Mouse (Mus musculus) heart, embryonic 14.5 days (tissue): Measurements from ENCODE around the gene Lyg1. TPM values are rescaled to one million over a fixed set of nuclear protein-coding genes. Genes with fewer than 3 reads are reported as not detected.

Source experiments
- ATAC-seq: fragments of 200-750 bp; cut with Nextera tagmentation; 2 replicates; pipeline ENCODE4 v1.8.0; 2017; ENCODE audit warnings: low read depth, moderate TSS enrichment; ENCODE audit not compliant: insufficient number of reproducible peaks, insufficient read depth, low FRiP score
- H3K27ac ChIP-seq, 2 experiments: fragments of 200-500 bp in 1 of 2; fragments of 300-500 bp in 1 of 2; sonication (generic) in 1 of 2; replicated peaks in 1 of 2; 2 replicates each; pipeline ENCODE4 v1.5.1; 2012 to 2014; ENCODE audit warnings: low read depth in 2 of 2, low read length in 2 of 2, control low read depth in 1 of 2, mild to moderate bottlenecking in 1 of 2, mixed read lengths in 1 of 2; ENCODE audit not compliant: control insufficient read depth in 1 of 2, insufficient read depth in 1 of 2
- H3K27me3 ChIP-seq: fragments of 300-500 bp; sonication (generic); 2 replicates; pipeline ENCODE4 v1.6.1; 2014; ENCODE audit warnings: mild to moderate bottlenecking, low read length, control low read depth; ENCODE audit not compliant: control insufficient read depth, insufficient read depth
- H3K36me3 ChIP-seq: fragments of 300-500 bp; sonication (generic); 2 replicates; pipeline ENCODE4 v1.6.1; 2014; ENCODE audit warnings: mild to moderate bottlenecking, control low read depth, low read length, mixed read lengths; ENCODE audit not compliant: control insufficient read depth, insufficient read depth
- H3K4me1 ChIP-seq, 2 experiments: fragments of 200-500 bp in 1 of 2; fragments of 300-500 bp in 1 of 2; sonication (generic) in 1 of 2; 2 replicates each; pipeline ENCODE4 v1.6.1; 2012 to 2014; ENCODE audit warnings: low read length in 2 of 2, control low read depth in 1 of 2, mixed read lengths in 1 of 2; ENCODE audit not compliant: control insufficient read depth in 2 of 2, insufficient read depth in 2 of 2
- H3K4me2 ChIP-seq: fragments of 300-500 bp; sonication (generic); 2 replicates; pipeline ENCODE4 v1.6.1; 2014; ENCODE audit warnings: mild to moderate bottlenecking, low read length
- H3K4me3 ChIP-seq, 2 experiments: fragments of 200-500 bp in 1 of 2; fragments of 300-500 bp in 1 of 2; sonication (generic) in 1 of 2; 2 replicates each; pipeline ENCODE4 v1.5.1; 2012 to 2014; ENCODE audit warnings: low read length in 2 of 2, mild to moderate bottlenecking in 2 of 2, control low read depth in 1 of 2, low read depth in 1 of 2, moderate library complexity in 1 of 2; ENCODE audit not compliant: control insufficient read depth in 1 of 2, insufficient read depth in 1 of 2
- H3K9ac ChIP-seq: fragments of 300-500 bp; sonication (generic); 2 replicates; pipeline ENCODE4 v1.6.1; 2014; ENCODE audit warnings: mild to moderate bottlenecking, low read length
- H3K9me3 ChIP-seq: fragments of 300-500 bp; sonication (generic); 2 replicates; pipeline ENCODE4 v1.6.1; 2016; ENCODE audit warnings: low read length, control low read depth; ENCODE audit not compliant: control insufficient read depth
- WGBS: fragments of 180-500 bp; shearing (Covaris S2); extraction: QIAGEN DNeasy Blood & Tissue Kit; methylation state at CpG from one replicate; pipeline ENCODE4 v1.1.7; 2014; 5-methylcytosine and 5-hydroxymethylcytosine counted together
- polyA plus RNA-seq: library from polyadenylated mRNA; unstranded; fragments of >200 nt; fragmentation: Nextera tagmentation; extraction: Ambion mirVana; gene quantifications from 2 replicates; pipeline ENCODE4 v1.2.1, GENCODE M21; 2014

The Lyg1 gene
- polyA plus RNA-seq, 1 experiment from 2014 or later = not detected

- Histone ChIP-seq H3K27me3 (0 out of 2 replicates have a peak, but pooled peaks cover 3% of the 10 kb centered on the region), H3K9me3 (no peaks in the 10 kb centered on the region), H3K4me3 (no peak within 1 kb of the TSS), H3K27ac (no peak within 1 kb of the TSS), H3K36me3 (no peaks in the 10 kb centered on the region), H3K4me2 (no peak within 1 kb of the TSS), H3K4me1 (peaks cover 4% of the 10 kb centered on the region in 2 experiments; a peak in 3 of 4 replicates), H3K9ac (no peak within 1 kb of the TSS)
- 72% methylated on average over 5 of the region's 5 CpGs for WGBS
- no peak for ATAC-seq
Observed at GRCm38 (mm10) chr1:37916393-37916792, 41.2 kb downstream of the Lyg1 start, which contains the start of gene Lyg2. Lyg2 (minus strand) TSS chr1:37916493.

- H3K4me2 ChIP-seq = no peak overlapping the region
- H3K4me1 ChIP-seq = peaks cover 2% of the 10 kb centered on the region in 2 experiments; a peak in 3 of 4 replicates
- H3K27ac ChIP-seq = no peak overlapping the region
- no peak overlapping the region for H3K4me3 ChIP-seq
- no peak for ATAC-seq
- no peaks in the 10 kb centered on the region for H3K36me3 ChIP-seq
- no peak overlapping the region for H3K9ac ChIP-seq
- no peaks in the 10 kb centered on the region for H3K9me3 ChIP-seq
- 0 out of 2 replicates have a peak, but pooled peaks cover 3% of the 10 kb centered on the region for H3K27me3 ChIP-seq
- 71% methylated on average over 2 of the region's 2 CpGs for WGBS
Observed at GRCm38 (mm10) chr1:37912751-37913150, 44.8 kb downstream of the Lyg1 start.

- no peak overlapping the region for H3K9ac ChIP-seq
- peaks cover 2 to 11% of the 10 kb centered on the region in 2 experiments; a peak in 2 of 4 replicates for H3K4me1 ChIP-seq
- H3K4me2 ChIP-seq = no peak overlapping the region
- ATAC-seq = no peak
- 29% methylated on average over 6 of the region's 6 CpGs for WGBS
- H3K27me3 ChIP-seq = no peaks in the 10 kb centered on the region
- H3K27ac ChIP-seq = no peak overlapping the region
- peaks cover 18% of the 10 kb centered on the region for H3K36me3 ChIP-seq
- H3K9me3 ChIP-seq = no peaks in the 10 kb centered on the region
- H3K4me3 ChIP-seq = no peak overlapping the region
Observed at GRCm38 (mm10) chr1:37903178-37903577, 54.4 kb downstream of the Lyg1 start.

- 33% methylated on average over 6 of the region's 6 CpGs for WGBS
- H3K4me2 ChIP-seq = no peak overlapping the region
- peak; percentile 21; the same call in 1 of the 2 replicates for ATAC-seq
- no peak overlapping the region for H3K4me3 ChIP-seq
- no peak overlapping the region for H3K9ac ChIP-seq
- H3K4me1 ChIP-seq = peaks cover 2 to 11% of the 10 kb centered on the region in 2 experiments; a peak in 2 of 4 replicates
- no peaks in the 10 kb centered on the region for H3K9me3 ChIP-seq
- H3K36me3 ChIP-seq = peaks cover 42% of the 10 kb centered on the region
- peak overlapping the region; percentile 14 to 24; a peak in 2 of 4 replicates for H3K27ac ChIP-seq
- no peaks in the 10 kb centered on the region for H3K27me3 ChIP-seq
Observed at GRCm38 (mm10) chr1:37900288-37900687, 57.3 kb downstream of the Lyg1 start.

- H3K4me1 ChIP-seq = peaks cover 2 to 11% of the 10 kb centered on the region in 2 experiments; a peak in 2 of 4 replicates
- 67% methylated on average over 4 of the region's 4 CpGs for WGBS
- no peak overlapping the region for H3K4me2 ChIP-seq
- H3K9me3 ChIP-seq = no peaks in the 10 kb centered on the region
- ATAC-seq = no peak
- H3K4me3 ChIP-seq = no peak overlapping the region
- peak overlapping the region; percentile 8 to 24; a peak in 2 of 4 replicates for H3K27ac ChIP-seq
- H3K27me3 ChIP-seq = no peaks in the 10 kb centered on the region
- no peak overlapping the region for H3K9ac ChIP-seq
- H3K36me3 ChIP-seq = peaks cover 47% of the 10 kb centered on the region
Observed at GRCm38 (mm10) chr1:37899816-37900215, 57.7 kb downstream of the Lyg1 start.

Other genes starting within 250 kb of the Lyg1 start
- gene 2010300C02Rik, start 237.7 kb downstream of the Lyg1 start, polyA plus RNA-seq = 5.1 and 5.3 TPM in 2 replicates
- gene Tsga10, start 91.3 kb downstream of the Lyg1 start, polyA plus RNA-seq = 4.2 and 4.4 TPM in 2 replicates
- gene Lipt1, start 86.0 kb downstream of the Lyg1 start, polyA plus RNA-seq = 7.4 and 8.2 TPM in 2 replicates
- 12.3 and 12.8 TPM in 2 replicates for gene Mitd1, start 67.3 kb downstream of the Lyg1 start, polyA plus RNA-seq
- gene Mrpl30, start 67.3 kb downstream of the Lyg1 start, polyA plus RNA-seq = 303 and 331 TPM in 2 replicates
- not detected in 2 replicates for gene Lyg2, start 41.3 kb downstream of the Lyg1 start, polyA plus RNA-seq
- 97.9 and 107 TPM in 2 replicates for gene Txndc9, start 40.1 kb upstream of the Lyg1 start, polyA plus RNA-seq
- gene Eif5b, start 40.3 kb upstream of the Lyg1 start, polyA plus RNA-seq = 16.1 and 17.2 TPM in 2 replicates
- 19.2 and 20.3 TPM in 2 replicates for gene Rev1, start 172.0 kb upstream of the Lyg1 start, polyA plus RNA-seq